Mouse (Mus musculus) erythroblast, embryonic 14.5 days (primary cell): ENCODE results near the gene Efcab3. TPM values are rescaled to one million over a fixed set of nuclear protein-coding genes. Genes with fewer than 3 reads are reported as not detected.

Experiments
- H3K27me3 ChIP-seq: 2 replicates; pipeline ENCODE4 v1.6.1; 2012; ENCODE audit warnings: inconsistent platforms; ENCODE audit not compliant: control insufficient read depth
- H3K36me3 ChIP-seq: 2 replicates; pipeline ENCODE4 v1.6.1; 2012; ENCODE audit warnings: mild to moderate bottlenecking, inconsistent platforms; ENCODE audit not compliant: control insufficient read depth
- H3K4me1 ChIP-seq: 2 replicates; pipeline ENCODE4 v1.6.1; 2012; ENCODE audit warnings: inconsistent platforms; ENCODE audit not compliant: control insufficient read depth
- H3K4me3 ChIP-seq: replicated peaks from 2 replicates; pipeline ENCODE3; 2012; ENCODE audit warnings: moderate library complexity, mild to moderate bottlenecking, inconsistent platforms
- H3K9me3 ChIP-seq: 2 replicates; pipeline ENCODE4 v1.6.1; 2012; ENCODE audit warnings: low read length, inconsistent platforms, mixed read lengths; ENCODE audit not compliant: control insufficient read depth
- GATA1 ChIP-seq: IDR thresholded peaks from 2 replicates; pipeline ENCODE4 v1.6.1; 2012; ENCODE audit warnings: low read length, inconsistent platforms, mixed read lengths
- TAL1 ChIP-seq: IDR thresholded peaks from 3 replicates; pipeline ENCODE4 v1.6.1; 2012; ENCODE audit warnings: low read length, inconsistent platforms, mixed read lengths
- polyA plus RNA-seq: library from polyadenylated mRNA; stranded (reverse); fragments of >175 nt; gene quantifications from 2 replicates; pipeline ENCODE4 v1.2.3, GENCODE M21; 2012

Gene Efcab3
- polyA plus RNA-seq, 1 experiment = not detected

- Histone ChIP-seq H3K9me3 (no peaks in the 10 kb centered on the region), H3K36me3 (peaks cover 31% of the 10 kb centered on the region), H3K4me3 (no peak overlapping the region), H3K4me1 (peaks cover 53% of the 10 kb centered on the region), H3K27me3 (no peaks in the 10 kb centered on the region)
- TF ChIP-seq GATA1 = no peak
- no peak for TF ChIP-seq TAL1
Measured at GRCm38 (mm10) chr11:105143564-105143963, 80.2 kb downstream of the Efcab3 start.

GRCm38 (mm10) chr11:105144084-105144483 is 80.7 kb downstream of the Efcab3 start:
- Histone ChIP-seq H3K4me3 (no peak overlapping the region), H3K9me3 (no peaks in the 10 kb centered on the region), H3K4me1 (peaks cover 56% of the 10 kb centered on the region), H3K36me3 (peaks cover 27% of the 10 kb centered on the region), H3K27me3 (no peaks in the 10 kb centered on the region)
- TF ChIP-seq GATA1 = no peak
- TF ChIP-seq TAL1 = no peak

GRCm38 (mm10) chr11:105144508-105145210 is 81.3 kb downstream of the Efcab3 start:
- Histone ChIP-seq H3K27me3 (no peaks in the 10 kb centered on the region), H3K4me1 (peaks cover 61% of the 10 kb centered on the region), H3K36me3 (peaks cover 21% of the 10 kb centered on the region), H3K9me3 (no peaks in the 10 kb centered on the region), H3K4me3 (no peak overlapping the region)
- TF ChIP-seq TAL1 (0 out of 3 replicates have a peak, but pooled peaks have one; percentile 26), GATA1 (no peak)

- H3K4me1 ChIP-seq = peaks cover 66% of the 10 kb centered on the region
- no peaks in the 10 kb centered on the region for H3K27me3 ChIP-seq
- TF ChIP-seq GATA1 (no peak), TAL1 (no peak)
- no peak overlapping the region for H3K4me3 ChIP-seq
- H3K9me3 ChIP-seq = no peaks in the 10 kb centered on the region
- peaks cover 16% of the 10 kb centered on the region for H3K36me3 ChIP-seq
Measured at GRCm38 (mm10) chr11:105145211-105145610, 81.8 kb downstream of the Efcab3 start.

GRCm38 (mm10) chr11:105146593-105146992 is 83.2 kb downstream of the Efcab3 start, which contains the start of gene Gm10842:
Gene Gm10842 (plus strand): TSS chr11:105146893.
- no peak within 1 kb of the TSS for H3K4me3 ChIP-seq
- no peaks in the 10 kb centered on the region for H3K27me3 ChIP-seq
- peaks cover 72% of the 10 kb centered on the region for H3K4me1 ChIP-seq
- no peak for TF ChIP-seq GATA1
- no peak for TF ChIP-seq TAL1
- H3K36me3 ChIP-seq = peaks cover 4% of the 10 kb centered on the region
- H3K9me3 ChIP-seq = no peaks in the 10 kb centered on the region

- peaks cover 3% of the 10 kb centered on the region; the same call in 1 of the 2 replicates for H3K36me3 ChIP-seq
- no peaks in the 10 kb centered on the region for H3K9me3 ChIP-seq
- H3K4me3 ChIP-seq = no peak overlapping the region
- TF ChIP-seq TAL1 (no peak), GATA1 (no peak)
- H3K27me3 ChIP-seq = no peaks in the 10 kb centered on the region
- peaks cover 77% of the 10 kb centered on the region for H3K4me1 ChIP-seq
Measured at GRCm38 (mm10) chr11:105149353-105149752, 86.0 kb downstream of the Efcab3 start.

- Histone ChIP-seq H3K4me1 (peaks cover 77% of the 10 kb centered on the region), H3K9me3 (no peaks in the 10 kb centered on the region), H3K36me3 (peaks cover 5% of the 10 kb centered on the region; the same call in 1 of the 2 replicates), H3K4me3 (no peak overlapping the region), H3K27me3 (no peaks in the 10 kb centered on the region)
- no peak for TF ChIP-seq TAL1
- no peak for TF ChIP-seq GATA1
Measured at GRCm38 (mm10) chr11:105149766-105150165, 86.4 kb downstream of the Efcab3 start.

GRCm38 (mm10) chr11:105150691-105151090 is 87.3 kb downstream of the Efcab3 start:
- Histone ChIP-seq H3K27me3 (no peaks in the 10 kb centered on the region), H3K36me3 (peaks cover 5% of the 10 kb centered on the region; the same call in 1 of the 2 replicates), H3K9me3 (no peaks in the 10 kb centered on the region), H3K4me3 (no peak overlapping the region), H3K4me1 (peaks cover 76% of the 10 kb centered on the region)
- TF ChIP-seq GATA1 (no peak), TAL1 (no peak)

- H3K9me3 ChIP-seq = no peaks in the 10 kb centered on the region
- peaks cover 5% of the 10 kb centered on the region; the same call in 1 of the 2 replicates for H3K36me3 ChIP-seq
- TF ChIP-seq TAL1 = no peak
- TF ChIP-seq GATA1 = no peak
- peaks cover 77% of the 10 kb centered on the region for H3K4me1 ChIP-seq
- no peaks in the 10 kb centered on the region for H3K27me3 ChIP-seq
- peak overlapping the region; percentile 44 for H3K4me3 ChIP-seq
Measured at GRCm38 (mm10) chr11:105151226-105152016, 88.0 kb downstream of the Efcab3 start.
